Mouse (Mus musculus): Measurements from ENCODE around the gene Pigq. TPM values are rescaled to one million over a fixed set of nuclear protein-coding genes. Genes with fewer than 3 reads are reported as not detected.
A peak's percentile ranks its signal among the peaks of the same experiment; 100 is the strongest.

The Pigq gene
- 126 and 152 TPM in 2 replicates for polyA plus RNA-seq (2015; fragmentation: Nextera tagmentation; extraction: Ambion mirVana)

GRCm38 (mm10) chr17:25944366-25945163 is at the start of gene Pigq, which contains the start of gene Nhlrc4:
Pigq (minus strand) TSS chr17:25944936.
Nhlrc4 (minus strand) TSS chr17:25944961.
- Histone ChIP-seq H3K4me3 (replicated peaks) (peak within 1 kb of the TSS; percentile 92), H3K27ac (peak within 1 kb of the TSS; percentile 100), H3K4me1 (replicated peaks) (peaks cover 74% of the 10 kb centered on the region), H3K27me3 (peaks cover 5% of the 10 kb centered on the region), H3K4me2 (peak within 1 kb of the TSS; percentile 85), H3K36me3 (peaks cover 14% of the 10 kb centered on the region), H3K9ac (peak within 1 kb of the TSS; percentile 99), H3K9me3 (replicated peaks) (no peaks in the 10 kb centered on the region)
- ATAC-seq (ENCODE audit: low read depth): peak; percentile 70
- peak; percentile 68 for DNase-seq
- WGBS (ENCODE audit: insufficient replicate concordance): 29% methylated on average over 6 of the region's 6 CpGs

GRCm38 (mm10) chr17:25993489-25993888 is 48.8 kb upstream of the Pigq start:
- no peak overlapping the region for H3K9ac ChIP-seq
- no peak for DNase-seq
- peak; percentile 60 for ATAC-seq (ENCODE audit: low read depth)
- no peak overlapping the region for H3K27ac ChIP-seq
- no peak overlapping the region for H3K4me3 ChIP-seq (replicated peaks)
- no peaks in the 10 kb centered on the region for H3K9me3 ChIP-seq (replicated peaks)
- no peaks in the 10 kb centered on the region for H3K27me3 ChIP-seq
- no peaks in the 10 kb centered on the region for H3K36me3 ChIP-seq
- H3K4me1 ChIP-seq (replicated peaks): peaks cover 32% of the 10 kb centered on the region
- H3K4me2 ChIP-seq: no peak overlapping the region
- 40% methylated on average over 3 of the region's 3 CpGs for WGBS (ENCODE audit: insufficient replicate concordance)

- no peak overlapping the region; the same call in 1 of the 2 replicates for H3K27ac ChIP-seq
- H3K9me3 ChIP-seq (replicated peaks): no peaks in the 10 kb centered on the region
- no peak overlapping the region for H3K9ac ChIP-seq
- ATAC-seq (ENCODE audit: low read depth) (no peak), DNase-seq (no peak)
- peaks cover 32% of the 10 kb centered on the region for H3K4me1 ChIP-seq (replicated peaks)
- 86% methylated on average over 4 of the region's 4 CpGs for WGBS (ENCODE audit: insufficient replicate concordance)
- H3K4me3 ChIP-seq (replicated peaks): no peak overlapping the region
- H3K36me3 ChIP-seq: no peaks in the 10 kb centered on the region
- no peaks in the 10 kb centered on the region for H3K27me3 ChIP-seq
- H3K4me2 ChIP-seq: no peak overlapping the region
These were observed 47.5 kb upstream of the Pigq start for GRCm38 (mm10) chr17:25992274-25992673.

GRCm38 (mm10) chr17:25990331-25990730 is 45.6 kb upstream of the Pigq start:
- Histone ChIP-seq H3K36me3 (no peaks in the 10 kb centered on the region), H3K4me2 (0 out of 2 replicates have a peak overlapping the region, but pooled peaks have one; percentile 0)

GRCm38 (mm10) chr17:25985306-25986294 is 40.9 kb upstream of the Pigq start, which contains the start of gene Capn15:
Capn15 (minus strand) TSS chr17:25985796.
- ATAC-seq (ENCODE audit: low read depth) (peak; percentile 96), DNase-seq (peak; percentile 81)
- Histone ChIP-seq H3K27ac (peak within 1 kb of the TSS; percentile 77), H3K9ac (peak within 1 kb of the TSS; percentile 94), H3K9me3 (replicated peaks) (no peaks in the 10 kb centered on the region), H3K36me3 (0 out of 2 replicates have a peak, but pooled peaks cover 3% of the 10 kb centered on the region), H3K4me2 (peak within 1 kb of the TSS; percentile 98), H3K4me3 (replicated peaks) (peak within 1 kb of the TSS; percentile 91), H3K27me3 (peaks cover 2% of the 10 kb centered on the region; the same call in 1 of the 2 replicates), H3K4me1 (replicated peaks) (peaks cover 63% of the 10 kb centered on the region)
- 1% methylated on average over 91 of the region's 91 CpGs for WGBS (ENCODE audit: insufficient replicate concordance)

More at GRCm38 (mm10) chr17:25990331-25990730, 45.6 kb upstream of the Pigq start:
- H3K27ac ChIP-seq: no peak overlapping the region
- H3K4me1 ChIP-seq (replicated peaks): peaks cover 39% of the 10 kb centered on the region
- DNase-seq: no peak
- H3K4me3 ChIP-seq (replicated peaks): no peak overlapping the region
- no peak overlapping the region for H3K9ac ChIP-seq
- no peak for ATAC-seq (ENCODE audit: low read depth)
- no peaks in the 10 kb centered on the region for H3K9me3 ChIP-seq (replicated peaks)
- peaks cover 2% of the 10 kb centered on the region; the same call in 1 of the 2 replicates for H3K27me3 ChIP-seq
- WGBS (ENCODE audit: insufficient replicate concordance): 9% methylated on average over 5 of the region's 5 CpGs

- 0 out of 2 replicates have a peak, but pooled peaks cover 3% of the 10 kb centered on the region for H3K36me3 ChIP-seq
- ATAC-seq (ENCODE audit: low read depth): peak; percentile 9; the same call in 1 of the 2 replicates
- H3K27ac ChIP-seq: peak overlapping the region; percentile 77
- peak overlapping the region; percentile 91 for H3K4me3 ChIP-seq (replicated peaks)
- H3K9me3 ChIP-seq (replicated peaks): no peaks in the 10 kb centered on the region
- peaks cover 63% of the 10 kb centered on the region for H3K4me1 ChIP-seq (replicated peaks)
- peaks cover 2% of the 10 kb centered on the region; the same call in 1 of the 2 replicates for H3K27me3 ChIP-seq
- peak overlapping the region; percentile 98 for H3K4me2 ChIP-seq
- no peak for DNase-seq
- 9% methylated on average over 17 of the region's 17 CpGs for WGBS (ENCODE audit: insufficient replicate concordance)
- H3K9ac ChIP-seq: peak overlapping the region; percentile 94
These were observed 40.0 kb upstream of the Pigq start for GRCm38 (mm10) chr17:25984556-25985305.

GRCm38 (mm10) chr17:25984066-25984465 is 39.3 kb upstream of the Pigq start:
- no peak overlapping the region for H3K27ac ChIP-seq
- peaks cover 66% of the 10 kb centered on the region for H3K4me1 ChIP-seq (replicated peaks)
- 92% methylated on average over 1 of the region's 1 CpGs for WGBS (ENCODE audit: insufficient replicate concordance)

GRCm38 (mm10) chr17:25982913-25983312 is 38.2 kb upstream of the Pigq start:
- Histone ChIP-seq H3K36me3 (peaks cover 8% of the 10 kb centered on the region; the same call in 1 of the 2 replicates), H3K9ac (peak overlapping the region; percentile 36; the same call in 1 of the 2 replicates), H3K4me2 (peak overlapping the region; percentile 98; the same call in 1 of the 2 replicates), H3K27ac (peak overlapping the region; percentile 20; the same call in 1 of the 2 replicates), H3K9me3 (replicated peaks) (no peaks in the 10 kb centered on the region), H3K4me1 (replicated peaks) (peaks cover 70% of the 10 kb centered on the region), H3K4me3 (replicated peaks) (no peak overlapping the region), H3K27me3 (peaks cover 2% of the 10 kb centered on the region; the same call in 1 of the 2 replicates)
- no peak for ATAC-seq (ENCODE audit: low read depth)
- WGBS (ENCODE audit: insufficient replicate concordance): 81% methylated on average over 3 of the region's 3 CpGs
- no peak for DNase-seq

More at GRCm38 (mm10) chr17:25984066-25984465, 39.3 kb upstream of the Pigq start:
- Histone ChIP-seq H3K4me3 (replicated peaks) (peak overlapping the region; percentile 91), H3K36me3 (0 out of 2 replicates have a peak, but pooled peaks cover 3% of the 10 kb centered on the region), H3K9me3 (replicated peaks) (no peaks in the 10 kb centered on the region), H3K9ac (peak overlapping the region; percentile 94), H3K27me3 (peaks cover 2% of the 10 kb centered on the region; the same call in 1 of the 2 replicates), H3K4me2 (peak overlapping the region; percentile 98)
- no peak for ATAC-seq (ENCODE audit: low read depth)
- no peak for DNase-seq

GRCm38 (mm10) chr17:25980854-25981253 is 36.1 kb upstream of the Pigq start:
- no peak overlapping the region for H3K4me2 ChIP-seq
- H3K9me3 ChIP-seq (replicated peaks): no peaks in the 10 kb centered on the region
- DNase-seq (no peak), ATAC-seq (ENCODE audit: low read depth) (no peak)
- no peak overlapping the region for H3K9ac ChIP-seq
- no peak overlapping the region for H3K4me3 ChIP-seq (replicated peaks)
- no peaks in the 10 kb centered on the region for H3K27me3 ChIP-seq
- H3K27ac ChIP-seq: peak overlapping the region; percentile 22; the same call in 1 of the 2 replicates
- peaks cover 78% of the 10 kb centered on the region for H3K4me1 ChIP-seq (replicated peaks)
- WGBS (ENCODE audit: insufficient replicate concordance): 77% methylated on average over 5 of the region's 5 CpGs
- peaks cover 8% of the 10 kb centered on the region; the same call in 1 of the 2 replicates for H3K36me3 ChIP-seq

All from liver, embryonic 13.5 days (tissue).